Mouse (Mus musculus): ENCODE data around the gene Ncapd2.

GRCm38 (mm10) chr6:125237421-125237820 lies 45.9 kb upstream of the Ncapd2 start:
- TF ChIP-seq CTCF (IDR thresholded peaks at IDR 0.05; ENCODE audit: low read depth) (no peak), EP300 (optimal IDR thresholded peaks at IDR 0.05) (no peak)
